Mouse (Mus musculus) hindbrain, embryonic 14.5 days (tissue): ENCODE measurements around the gene Alg3. TPM values are rescaled to one million over a fixed set of nuclear protein-coding genes. Genes with fewer than 3 reads are reported as not detected.

Experiments
- ATAC-seq: fragments of 200-750 bp; cut with Nextera tagmentation; 2 replicates; pipeline ENCODE4 v1.8.0; 2017; ENCODE audit warnings: moderate number of reproducible peaks, mild to moderate bottlenecking, moderate TSS enrichment, moderate library complexity; ENCODE audit not compliant: low FRiP score
- DNase-seq: peaks from one replicate; pipeline ENCODE4 v3.0.0-alpha.2; 2015; ENCODE audit warnings: low spot score
- H3K27ac ChIP-seq: fragments of 300-500 bp; sonication (generic); 2 replicates; pipeline ENCODE4 v1.5.1; 2014; ENCODE audit warnings: mild to moderate bottlenecking, moderate library complexity
- H3K27me3 ChIP-seq: fragments of 300-500 bp; sonication (generic); 2 replicates; pipeline ENCODE4 v1.6.1; 2014; ENCODE audit warnings: mild to moderate bottlenecking, low read length, mixed read lengths; ENCODE audit not compliant: control insufficient read depth, insufficient read depth
- H3K36me3 ChIP-seq: fragments of 300-500 bp; sonication (generic); replicated peaks from 2 replicates; pipeline ENCODE4 v1.6.1; 2014; ENCODE audit not compliant: control insufficient read depth, insufficient read depth
- H3K4me1 ChIP-seq: fragments of 300-500 bp; sonication (generic); replicated peaks from 2 replicates; pipeline ENCODE4 v1.6.1; 2014; ENCODE audit warnings: antibody characterized with exemption, low read length, mixed read lengths; ENCODE audit not compliant: control insufficient read depth, insufficient read depth
- H3K4me2 ChIP-seq: fragments of 300-500 bp; sonication (generic); replicated peaks from 2 replicates; pipeline ENCODE4 v1.6.1; 2014; ENCODE audit warnings: mild to moderate bottlenecking, moderate library complexity
- H3K4me3 ChIP-seq: fragments of 300-500 bp; sonication (generic); replicated peaks from 2 replicates; pipeline ENCODE4 v1.5.1; 2014; ENCODE audit warnings: mild to moderate bottlenecking, low read length
- H3K9ac ChIP-seq: fragments of 300-500 bp; sonication (generic); 2 replicates; pipeline ENCODE4 v1.6.1; 2014
- H3K9me3 ChIP-seq: fragments of 300-500 bp; sonication (generic); 2 replicates; pipeline ENCODE4 v1.6.1; 2016; ENCODE audit warnings: low read length; ENCODE audit not compliant: control insufficient read depth
- WGBS: fragments of 180-500 bp; shearing (Covaris S2); extraction: QIAGEN DNeasy Blood & Tissue Kit; methylation state at CpG from one replicate; pipeline ENCODE4 v1.1.7; 2014; 5-methylcytosine and 5-hydroxymethylcytosine counted together
- polyA plus RNA-seq: library from polyadenylated mRNA; unstranded; fragments of >200 nt; fragmentation: Nextera tagmentation; extraction: Ambion mirVana; gene quantifications from 2 replicates; pipeline ENCODE4 v1.2.1, GENCODE M21; 2014

Alg3 gene
- polyA plus RNA-seq, 1 experiment from 2014 or later = 45.3 TPM

- Histone ChIP-seq H3K4me1 (peaks cover 7% of the 10 kb centered on the region; the same call in 1 of the 2 replicates), H3K27me3 (no peaks in the 10 kb centered on the region), H3K36me3 (peaks cover 16% of the 10 kb centered on the region), H3K9ac (peak within 1 kb of the TSS; percentile 79), H3K27ac (0 out of 2 replicates have a peak within 1 kb of the TSS, but pooled peaks have one; percentile 39), H3K9me3 (no peaks in the 10 kb centered on the region), H3K4me2 (peak within 1 kb of the TSS; percentile 96), H3K4me3 (peak within 1 kb of the TSS; percentile 64)
- ATAC-seq (peak; percentile 73), DNase-seq (peak; percentile 45)
- 6% methylated on average over 51 of the region's 54 CpGs for WGBS
These were observed 18.4 kb upstream of the Alg3 start, which contains the start of gene Ece2 for GRCm38 (mm10) chr16:20629731-20630634. TSS of gene Ece2 (plus strand) at chr16:20629828.

GRCm38 (mm10) chr16:20628871-20629391 is 17.4 kb upstream of the Alg3 start:
- no peak for ATAC-seq
- Histone ChIP-seq H3K9ac (no peak overlapping the region), H3K27ac (no peak overlapping the region)

GRCm38 (mm10) chr16:20623211-20623610 is 11.7 kb upstream of the Alg3 start:
- WGBS = 38% methylated on average over 2 of the region's 2 CpGs
- ATAC-seq = no peak

More at GRCm38 (mm10) chr16:20628871-20629391, 17.4 kb upstream of the Alg3 start:
- Histone ChIP-seq H3K4me3 (peak overlapping the region; percentile 64), H3K4me2 (peak overlapping the region; percentile 96), H3K36me3 (peaks cover 16% of the 10 kb centered on the region), H3K27me3 (no peaks in the 10 kb centered on the region), H3K9me3 (no peaks in the 10 kb centered on the region), H3K4me1 (peaks cover 7% of the 10 kb centered on the region; the same call in 1 of the 2 replicates)
- WGBS = 46% methylated on average over 11 of the region's 11 CpGs
- no peak for DNase-seq

GRCm38 (mm10) chr16:20621991-20622685 is 10.6 kb upstream of the Alg3 start:
- H3K4me1 ChIP-seq = peaks cover 12% of the 10 kb centered on the region
- ATAC-seq (peak; percentile 71), DNase-seq (peak; percentile 72)
- peak overlapping the region; percentile 95 for H3K27ac ChIP-seq
- H3K4me3 ChIP-seq = peak overlapping the region; percentile 80
- H3K9me3 ChIP-seq = no peaks in the 10 kb centered on the region
- 1% methylated on average over 34 of the region's 37 CpGs for whole genome bisulfite sequencing
- H3K4me2 ChIP-seq = peak overlapping the region; percentile 94
- 0 out of 2 replicates have a peak, but pooled peaks cover 8% of the 10 kb centered on the region for H3K36me3 ChIP-seq
- H3K27me3 ChIP-seq = no peaks in the 10 kb centered on the region
- H3K9ac ChIP-seq = peak overlapping the region; percentile 90

More at GRCm38 (mm10) chr16:20623211-20623610, 11.7 kb upstream of the Alg3 start:
- Histone ChIP-seq H3K4me3 (no peak overlapping the region), H3K27me3 (no peaks in the 10 kb centered on the region), H3K27ac (peak overlapping the region; percentile 95; the same call in 1 of the 2 replicates), H3K9me3 (no peaks in the 10 kb centered on the region), H3K4me2 (peak overlapping the region; percentile 94; the same call in 1 of the 2 replicates), H3K4me1 (peaks cover 12% of the 10 kb centered on the region), H3K9ac (no peak overlapping the region), H3K36me3 (no peaks in the 10 kb centered on the region)
- DNase-seq = no peak

GRCm38 (mm10) chr16:20621191-20621990 is 9.9 kb upstream of the Alg3 start, which contains the start of gene Camk2n2:
TSS of gene Camk2n2 (minus strand) at chr16:20621287.
- peak within 1 kb of the TSS; percentile 90 for H3K9ac ChIP-seq
- H3K27me3 ChIP-seq = no peaks in the 10 kb centered on the region
- H3K9me3 ChIP-seq = no peaks in the 10 kb centered on the region
- H3K4me2 ChIP-seq = peak within 1 kb of the TSS; percentile 94
- H3K36me3 ChIP-seq = peaks cover 12% of the 10 kb centered on the region
- peak within 1 kb of the TSS; percentile 95 for H3K27ac ChIP-seq
- ATAC-seq (peak; percentile 58), DNase-seq (peak; percentile 58)
- peaks cover 12% of the 10 kb centered on the region for H3K4me1 ChIP-seq
- H3K4me3 ChIP-seq = peak within 1 kb of the TSS; percentile 80
- under 1% methylated on average over 73 of the region's 92 CpGs for WGBS

GRCm38 (mm10) chr16:20620751-20621190 is 9.2 kb upstream of the Alg3 start:
- no peak for DNase-seq
- under 1% methylated on average over 32 of the region's 32 CpGs for WGBS
- no peaks in the 10 kb centered on the region for H3K27me3 ChIP-seq
- peak overlapping the region; percentile 95 for H3K27ac ChIP-seq
- peak overlapping the region; percentile 80 for H3K4me3 ChIP-seq
- no peaks in the 10 kb centered on the region for H3K9me3 ChIP-seq
- H3K36me3 ChIP-seq = peaks cover 19% of the 10 kb centered on the region
- ATAC-seq = peak; percentile 9; the same call in 1 of the 2 replicates
- peaks cover 12% of the 10 kb centered on the region for H3K4me1 ChIP-seq
- peak overlapping the region; percentile 90 for H3K9ac ChIP-seq
- H3K4me2 ChIP-seq = peak overlapping the region; percentile 94

GRCm38 (mm10) chr16:20620399-20620735 is 8.8 kb upstream of the Alg3 start:
- Histone ChIP-seq H3K36me3 (peaks cover 23% of the 10 kb centered on the region), H3K4me3 (peak overlapping the region; percentile 80), H3K9ac (peak overlapping the region; percentile 90), H3K9me3 (no peaks in the 10 kb centered on the region), H3K27ac (peak overlapping the region; percentile 95), H3K4me1 (peaks cover 12% of the 10 kb centered on the region), H3K4me2 (peak overlapping the region; percentile 94), H3K27me3 (no peaks in the 10 kb centered on the region)
- ATAC-seq (peak; percentile 5; the same call in 1 of the 2 replicates), DNase-seq (no peak)
- under 1% methylated on average over 9 of the region's 9 CpGs for WGBS

- peak overlapping the region; percentile 80 for H3K4me3 ChIP-seq
- H3K4me2 ChIP-seq = peak overlapping the region; percentile 94
- peaks cover 12% of the 10 kb centered on the region for H3K4me1 ChIP-seq
- DNase-seq (peak; percentile 46), ATAC-seq (peak; percentile 23)
- H3K36me3 ChIP-seq = peaks cover 24% of the 10 kb centered on the region
- no peaks in the 10 kb centered on the region for H3K9me3 ChIP-seq
- WGBS = under 1% methylated on average over 79 of the region's 83 CpGs
- H3K9ac ChIP-seq = peak overlapping the region; percentile 90
- H3K27ac ChIP-seq = peak overlapping the region; percentile 95
- H3K27me3 ChIP-seq = no peaks in the 10 kb centered on the region
These were observed 8.2 kb upstream of the Alg3 start for GRCm38 (mm10) chr16:20619541-20620398.
